Mouse (Mus musculus): Measurements from ENCODE around the gene Rhobtb1. TPM values are rescaled to one million over a fixed set of nuclear protein-coding genes. Genes with fewer than 3 reads are reported as not detected.

Gene Rhobtb1
- total RNA-seq, 2 experiments from 2014 or later, result 8.6 to 9.5 TPM

DNA sequence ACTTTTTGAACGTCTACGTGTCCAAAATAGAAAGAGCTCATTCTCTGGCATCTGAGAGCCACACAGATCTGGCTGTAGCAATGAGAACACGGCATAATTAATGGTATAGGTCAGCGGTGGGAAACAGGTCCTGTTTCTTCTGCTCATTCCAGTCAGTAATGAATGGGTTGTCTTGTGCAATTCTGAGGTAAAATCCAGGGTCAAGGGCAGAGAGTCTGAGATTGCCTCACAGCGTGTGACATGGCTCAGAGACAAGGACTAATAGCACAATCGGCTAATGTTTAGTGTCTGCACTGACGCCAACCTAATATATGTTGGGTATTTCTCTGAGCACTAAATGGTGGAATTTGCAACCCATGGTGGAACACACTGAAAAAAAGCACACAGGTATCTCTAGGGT, 148.8 kb downstream of the Rhobtb1 start:
- no peak for TF ChIP-seq CTCF (IDR thresholded peaks at IDR 0.05)
- H3K27ac ChIP-seq, result no peak overlapping the region
- intact Hi-C loops (cut with DNase I), result no loop called here
- no peak for DNase-seq (ENCODE audit: extremely low spot score in 1 of 2, low spot score in 2 of 2)
- no peak overlapping the region for H3K4me3 ChIP-seq

DNA sequence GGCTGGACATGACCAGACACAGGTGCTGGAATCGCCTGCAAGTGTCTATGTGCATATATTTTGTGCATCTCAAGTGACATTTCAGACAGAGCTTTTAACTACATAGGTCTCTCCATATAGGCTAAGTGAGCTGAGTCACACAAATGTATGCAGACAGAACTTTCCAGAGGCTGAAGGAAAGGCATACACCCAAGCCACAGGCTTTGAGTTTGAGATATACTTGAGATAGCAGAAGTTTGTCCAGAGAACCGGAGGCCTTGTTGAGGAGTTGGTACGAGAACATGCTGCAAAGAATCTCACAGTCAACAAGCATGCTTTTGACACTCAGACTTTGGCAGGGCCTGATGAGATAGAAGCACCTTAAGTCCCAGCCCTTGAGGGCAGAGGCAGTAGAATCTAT, 151.4 kb downstream of the Rhobtb1 start:
- Histone ChIP-seq H3K27ac (no peak overlapping the region), H3K4me3 (no peak overlapping the region)
- no peak for DNase-seq (ENCODE audit: extremely low spot score in 1 of 2, low spot score in 2 of 2)
- intact Hi-C loops (cut with DNase I), result no loop called here
- TF ChIP-seq CTCF (IDR thresholded peaks at IDR 0.05), result no peak

GRCm38 (mm10) chr10:69304819-69305218, 153.6 kb downstream of the Rhobtb1 start:
- TF ChIP-seq CTCF (IDR thresholded peaks at IDR 0.05), result no peak
- intact Hi-C loops (cut with DNase I), result loop anchor here (5.0 kb wide), 1 partner anchor 403 kb away; no protein-coding TSS in a partner anchor
- no peak for DNase-seq (ENCODE audit: extremely low spot score in 1 of 2, low spot score in 2 of 2)

DNA sequence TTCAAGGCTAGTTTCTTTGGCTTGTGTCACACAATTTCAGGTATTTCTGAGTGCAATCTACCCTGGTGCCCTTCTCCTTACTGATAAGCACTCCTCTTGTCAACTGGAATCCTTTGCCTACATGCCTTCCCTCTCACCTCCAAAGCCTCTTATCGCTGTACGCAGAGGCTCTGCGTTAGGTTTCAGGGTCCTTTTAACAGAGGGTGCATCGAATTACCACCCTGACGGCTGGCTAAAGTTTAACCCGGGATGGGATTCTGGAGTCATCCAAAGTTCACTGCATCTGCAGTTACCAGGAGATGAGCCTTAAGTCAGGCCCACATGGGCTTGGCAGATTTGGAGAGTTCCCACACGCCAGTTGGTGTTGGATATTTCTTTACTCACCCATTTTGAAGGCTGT, 154.4 kb downstream of the Rhobtb1 start:
- Histone ChIP-seq H3K4me3 (no peak overlapping the region), H3K27ac (no peak overlapping the region)
- intact Hi-C loops (cut with DNase I), result loop anchor here (5.0 kb wide), 1 partner anchor 403 kb away; no protein-coding TSS in a partner anchor
- no peak for TF ChIP-seq CTCF (IDR thresholded peaks at IDR 0.05)
- no peak for DNase-seq (ENCODE audit: extremely low spot score in 1 of 2, low spot score in 2 of 2)

More at GRCm38 (mm10) chr10:69304819-69305218, 153.6 kb downstream of the Rhobtb1 start:
- no peak overlapping the region for H3K4me3 ChIP-seq
- H3K27ac ChIP-seq, result no peak overlapping the region

GRCm38 (mm10) chr10:69306205-69306604, 155.0 kb downstream of the Rhobtb1 start:
- peak in 1 of 2 experiments; percentile 19 for DNase-seq (ENCODE audit: extremely low spot score in 1 of 2, low spot score in 2 of 2)

DNA sequence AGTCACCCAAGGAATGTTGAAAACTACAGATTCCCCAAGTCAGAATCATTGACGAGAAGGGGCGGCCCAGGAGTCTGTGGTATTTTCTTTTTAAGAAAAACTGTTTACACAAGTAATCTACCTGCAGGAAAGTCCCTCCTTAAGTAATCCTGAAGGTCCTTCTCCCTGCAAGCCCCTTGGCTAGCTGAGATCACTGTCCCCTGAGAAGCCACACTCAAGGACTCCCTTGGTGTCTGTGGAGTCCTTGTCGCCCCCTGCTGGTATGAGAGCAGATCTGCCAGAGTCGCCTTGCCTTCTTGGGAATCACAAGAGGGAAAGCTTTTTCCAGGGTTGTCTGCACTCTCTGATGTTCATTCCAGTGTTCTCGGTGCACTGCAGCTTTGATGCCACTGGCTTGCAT, 155.8 kb downstream of the Rhobtb1 start:
- peak; percentile 91 for TF ChIP-seq CTCF (IDR thresholded peaks at IDR 0.05)
- Histone ChIP-seq H3K4me3 (no peak overlapping the region), H3K27ac (no peak overlapping the region)
- peak; percentile 44 to 61 for DNase-seq (ENCODE audit: extremely low spot score in 1 of 2, low spot score in 2 of 2)
- intact Hi-C loops (cut with DNase I), result loop anchor here (1.0 to 5.0 kb wide), 2 partner anchors 121 to 405 kb away; no protein-coding TSS in a partner anchor

More at GRCm38 (mm10) chr10:69306205-69306604, 155.0 kb downstream of the Rhobtb1 start:
- Histone ChIP-seq H3K4me3 (no peak overlapping the region), H3K27ac (no peak overlapping the region)
- peak; percentile 74 for TF ChIP-seq CTCF (IDR thresholded peaks at IDR 0.05)
- intact Hi-C loops (cut with DNase I), result loop anchor here (5.0 kb wide), 1 partner anchor 404 kb away; no protein-coding TSS in a partner anchor

DNA sequence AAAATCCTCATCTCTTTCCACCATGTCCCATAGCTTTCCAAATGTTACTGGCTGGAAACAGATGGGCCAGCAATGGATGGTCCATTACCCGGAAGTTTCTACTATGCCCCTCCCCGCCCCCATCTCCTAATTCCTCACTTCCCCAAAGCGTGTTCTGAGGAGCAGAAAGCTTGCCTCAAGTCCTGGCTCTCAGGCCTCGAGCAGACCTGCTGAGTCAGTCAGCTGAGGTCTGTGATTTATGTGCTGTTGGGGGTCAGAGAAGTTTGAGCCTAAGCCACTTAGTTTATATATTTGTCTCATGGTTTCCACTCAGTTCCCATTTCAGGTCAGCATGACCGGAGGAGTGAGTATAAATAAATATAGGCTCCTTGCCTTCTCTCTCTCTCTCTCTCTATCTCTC, 157.9 kb downstream of the Rhobtb1 start:
- Histone ChIP-seq H3K4me3 (no peak overlapping the region), H3K27ac (no peak overlapping the region)
- no peak for DNase-seq (ENCODE audit: extremely low spot score in 1 of 2, low spot score in 2 of 2)
- intact Hi-C loops (cut with DNase I), result loop anchor here (5.0 kb wide), 1 partner anchor 407 kb away; no protein-coding TSS in a partner anchor
- no peak for TF ChIP-seq CTCF (IDR thresholded peaks at IDR 0.05)

DNA sequence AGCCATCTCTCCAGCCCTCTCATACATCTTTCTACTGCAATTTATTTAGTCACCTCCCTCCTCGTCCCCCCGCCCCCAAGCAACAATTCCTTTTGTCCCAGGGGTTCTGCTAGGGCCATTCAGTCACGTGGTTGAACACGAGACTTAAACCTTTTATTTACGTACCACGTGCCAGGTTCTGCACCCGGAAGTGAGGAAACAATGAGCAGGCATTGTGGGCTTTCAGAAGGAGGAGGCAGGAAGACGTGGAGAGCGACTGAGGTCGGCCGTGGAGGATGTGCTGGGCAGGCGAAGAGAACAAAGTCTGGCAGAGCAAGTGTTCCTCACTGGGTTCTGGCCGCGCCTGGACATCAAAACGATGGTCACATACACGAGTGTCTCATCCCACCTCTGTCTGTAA, 160.6 kb downstream of the Rhobtb1 start:
- no peak overlapping the region for H3K27ac ChIP-seq
- TF ChIP-seq CTCF (IDR thresholded peaks at IDR 0.05), result no peak
- H3K4me3 ChIP-seq, result no peak overlapping the region
- no peak for DNase-seq (ENCODE audit: extremely low spot score in 1 of 2, low spot score in 2 of 2)
- intact Hi-C loops (cut with DNase I), result no loop called here

DNA sequence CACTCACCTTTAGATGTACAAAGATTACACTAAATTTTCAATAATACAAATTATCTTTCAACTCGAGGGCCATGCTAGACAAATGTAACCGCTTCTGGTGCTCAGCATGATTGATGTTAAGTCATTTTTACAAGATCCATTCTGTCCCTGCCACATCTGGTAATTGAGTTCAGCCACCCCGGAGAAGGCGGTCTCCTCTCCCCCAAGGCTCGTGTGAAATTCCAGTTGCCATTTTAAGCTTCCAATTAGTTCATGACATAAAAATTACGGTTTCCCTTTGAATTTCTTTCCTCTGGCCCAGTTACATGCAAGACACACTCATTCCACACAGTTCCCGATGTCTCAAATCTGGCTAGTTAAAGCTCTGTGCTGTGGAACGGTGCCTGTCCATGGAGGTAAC, 162.7 kb downstream of the Rhobtb1 start:
- DNase-seq (ENCODE audit: extremely low spot score in 1 of 2, low spot score in 2 of 2), result no peak
- Histone ChIP-seq H3K27ac (no peak overlapping the region), H3K4me3 (no peak overlapping the region)
- TF ChIP-seq CTCF (IDR thresholded peaks at IDR 0.05), result no peak
- intact Hi-C loops (cut with DNase I), result no loop called here

- TF ChIP-seq CTCF (IDR thresholded peaks at IDR 0.05), result no peak
- intact Hi-C loops (cut with DNase I), result no loop called here
- no peak overlapping the region for H3K27ac ChIP-seq
- H3K4me3 ChIP-seq, result no peak overlapping the region
- DNase-seq (ENCODE audit: extremely low spot score in 1 of 2, low spot score in 2 of 2), result no peak
Observed at GRCm38 (mm10) chr10:69318514-69318913, 167.3 kb downstream of the Rhobtb1 start.

- intact Hi-C loops (cut with DNase I), result loop anchor here (2.0 to 5.0 kb wide), 2 partner anchors 134 to 412 kb away; no protein-coding TSS in a partner anchor
- Histone ChIP-seq H3K4me3 (no peak overlapping the region), H3K27ac (no peak overlapping the region)
- DNase-seq (ENCODE audit: extremely low spot score in 1 of 2, low spot score in 2 of 2), result peak; percentile 66 to 76
- peak; percentile 74 for TF ChIP-seq CTCF (IDR thresholded peaks at IDR 0.05)
Observed at GRCm38 (mm10) chr10:69320667-69321518, 169.7 kb downstream of the Rhobtb1 start.

DNA sequence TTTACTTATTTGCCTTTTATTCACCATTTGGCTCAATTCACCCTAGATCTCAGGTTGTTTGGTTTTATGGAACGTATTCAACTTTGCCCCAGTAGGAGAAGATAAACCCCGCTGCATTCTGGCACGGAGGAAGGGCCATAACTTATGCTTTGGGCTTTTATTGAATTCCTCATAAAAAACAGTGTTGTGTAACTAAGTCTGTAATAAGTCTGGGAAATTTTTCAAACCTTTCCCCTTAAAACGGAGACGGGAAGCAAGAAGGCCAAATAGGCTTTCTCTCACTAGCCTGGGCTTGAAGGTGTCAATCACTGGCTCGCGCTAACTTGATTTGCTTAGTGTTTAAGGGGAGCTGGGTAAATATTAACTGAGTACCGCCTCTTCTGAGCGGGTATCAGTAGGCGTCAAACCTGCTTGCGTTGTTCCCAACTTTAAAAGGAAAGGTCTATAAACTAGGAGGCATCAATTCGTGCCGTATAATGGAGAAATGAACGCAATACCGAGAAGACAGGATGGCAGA, 170.3 kb downstream of the Rhobtb1 start:
- no peak overlapping the region for H3K27ac ChIP-seq
- intact Hi-C loops (cut with DNase I), result loop anchor here (2.0 to 5.0 kb wide), 2 partner anchors 134 to 413 kb away; no protein-coding TSS in a partner anchor
- TF ChIP-seq CTCF (IDR thresholded peaks at IDR 0.05), result no peak

More for the DNA sequence above, 170.3 kb downstream of the Rhobtb1 start:
- DNase-seq (ENCODE audit: extremely low spot score in 1 of 2, low spot score in 2 of 2), result no peak
- no peak overlapping the region for H3K4me3 ChIP-seq
